Mouse (Mus musculus): ENCODE measurements at regions not wholly inside any gene's neighbourhood (a gene's known extent, or its start where the extent isn't known, plus 50 kb on each side); places are given as distances from the start of the nearest gene placed in this dataset.
A peak's percentile ranks its signal among the peaks of the same experiment; 100 is the strongest.

GRCm38 (mm10) chr1:63871831-63872230 lies 102.8 kb upstream of the 4933402D24Rik start:
- no peak overlapping the region for H3K4me3 ChIP-seq (ENCODE audit: low read depth, low read length)
- no peak for TF ChIP-seq CTCF (IDR thresholded peaks at IDR 0.05; ENCODE audit: low read depth)
- H3K9me3 ChIP-seq (ENCODE audit: low read depth, low read length): no peaks in the 10 kb centered on the region
- H3K27ac ChIP-seq (ENCODE audit: low read depth): no peak overlapping the region
- 0 out of 2 replicates have a peak, but pooled peaks cover 8% of the 10 kb centered on the region for H3K4me1 ChIP-seq (ENCODE audit: insufficient read depth)
- ATAC-seq (ENCODE audit: insufficient read depth): no peak
- H3K9ac ChIP-seq: no peak overlapping the region
- WGBS: 66% methylated on average over 6 of the region's 6 CpGs
- H3K27me3 ChIP-seq (ENCODE audit: insufficient read depth, low read length): no peaks in the 10 kb centered on the region
- peak; percentile 30 for DNase-seq
- no peaks in the 10 kb centered on the region for H3K36me3 ChIP-seq (ENCODE audit: insufficient read depth)
- H3K4me2 ChIP-seq: no peak overlapping the region

GRCm38 (mm10) chr1:63869342-63869741 lies 100.3 kb upstream of the 4933402D24Rik start:
- no peak for ATAC-seq (ENCODE audit: insufficient read depth)

GRCm38 (mm10) chr1:63857933-63858649 lies 89.0 kb upstream of the 4933402D24Rik start:
- Histone ChIP-seq H3K36me3 (ENCODE audit: insufficient read depth) (no peaks in the 10 kb centered on the region), H3K4me2 (no peak overlapping the region), H3K9ac (no peak overlapping the region), H3K27ac (ENCODE audit: low read depth) (no peak overlapping the region), H3K9me3 (ENCODE audit: low read depth, low read length) (no peaks in the 10 kb centered on the region), H3K4me1 (ENCODE audit: insufficient read depth) (0 out of 2 replicates have a peak, but pooled peaks cover 10% of the 10 kb centered on the region), H3K4me3 (ENCODE audit: low read depth, low read length) (no peak overlapping the region), H3K27me3 (ENCODE audit: insufficient read depth, low read length) (no peaks in the 10 kb centered on the region)
- DNase-seq (peak; percentile 60), ATAC-seq (ENCODE audit: insufficient read depth) (no peak)
- no peak for TF ChIP-seq CTCF (IDR thresholded peaks at IDR 0.05; ENCODE audit: low read depth)
- WGBS: 30% methylated on average over 6 of the region's 6 CpGs

More at GRCm38 (mm10) chr1:63869342-63869741, 100.3 kb upstream of the 4933402D24Rik start:
- Histone ChIP-seq H3K4me2 (no peak overlapping the region), H3K27me3 (ENCODE audit: insufficient read depth, low read length) (no peaks in the 10 kb centered on the region), H3K9ac (no peak overlapping the region), H3K27ac (ENCODE audit: low read depth) (no peak overlapping the region), H3K4me1 (ENCODE audit: insufficient read depth) (no peaks in the 10 kb centered on the region), H3K9me3 (ENCODE audit: low read depth, low read length) (no peaks in the 10 kb centered on the region), H3K36me3 (ENCODE audit: insufficient read depth) (no peaks in the 10 kb centered on the region), H3K4me3 (ENCODE audit: low read depth, low read length) (no peak overlapping the region)
- no peak for TF ChIP-seq CTCF (IDR thresholded peaks at IDR 0.05; ENCODE audit: low read depth)
- WGBS: 74% methylated on average over 2 of the region's 2 CpGs
- no peak for DNase-seq

- H3K4me1 ChIP-seq (ENCODE audit: insufficient read depth): 0 out of 2 replicates have a peak, but pooled peaks cover 10% of the 10 kb centered on the region
- no peak overlapping the region for H3K9ac ChIP-seq
- TF ChIP-seq CTCF (IDR thresholded peaks at IDR 0.05; ENCODE audit: low read depth): no peak
- DNase-seq: no peak
- WGBS: 29% methylated on average over 5 of the region's 5 CpGs
- H3K27me3 ChIP-seq (ENCODE audit: insufficient read depth, low read length): no peaks in the 10 kb centered on the region
- no peak overlapping the region for H3K27ac ChIP-seq (ENCODE audit: low read depth)
- H3K9me3 ChIP-seq (ENCODE audit: low read depth, low read length): no peaks in the 10 kb centered on the region
- no peak overlapping the region for H3K4me3 ChIP-seq (ENCODE audit: low read depth, low read length)
- H3K36me3 ChIP-seq (ENCODE audit: insufficient read depth): no peaks in the 10 kb centered on the region
- H3K4me2 ChIP-seq: no peak overlapping the region
- ATAC-seq (ENCODE audit: insufficient read depth): no peak
Observed at GRCm38 (mm10) chr1:63857468-63857867, 88.4 kb upstream of the 4933402D24Rik start.

GRCm38 (mm10) chr1:63856366-63856765 lies 87.3 kb upstream of the 4933402D24Rik start:
- Histone ChIP-seq H3K9ac (no peak overlapping the region), H3K4me3 (ENCODE audit: low read depth, low read length) (no peak overlapping the region), H3K36me3 (ENCODE audit: insufficient read depth) (no peaks in the 10 kb centered on the region), H3K27ac (ENCODE audit: low read depth) (no peak overlapping the region), H3K9me3 (ENCODE audit: low read depth, low read length) (no peaks in the 10 kb centered on the region), H3K4me1 (ENCODE audit: insufficient read depth) (0 out of 2 replicates have a peak, but pooled peaks cover 10% of the 10 kb centered on the region), H3K4me2 (no peak overlapping the region), H3K27me3 (ENCODE audit: insufficient read depth, low read length) (no peaks in the 10 kb centered on the region)
- 82% methylated on average over 2 of the region's 2 CpGs for WGBS
- ATAC-seq (ENCODE audit: insufficient read depth) (no peak), DNase-seq (no peak)
- TF ChIP-seq CTCF (IDR thresholded peaks at IDR 0.05; ENCODE audit: low read depth): no peak

GRCm38 (mm10) chr1:63854794-63855193 lies 85.7 kb upstream of the 4933402D24Rik start:
- Histone ChIP-seq H3K4me3 (ENCODE audit: low read depth, low read length) (no peak overlapping the region), H3K9ac (no peak overlapping the region), H3K4me1 (ENCODE audit: insufficient read depth) (0 out of 2 replicates have a peak, but pooled peaks cover 10% of the 10 kb centered on the region), H3K27ac (ENCODE audit: low read depth) (no peak overlapping the region), H3K4me2 (no peak overlapping the region), H3K9me3 (ENCODE audit: low read depth, low read length) (no peaks in the 10 kb centered on the region), H3K36me3 (ENCODE audit: insufficient read depth) (no peaks in the 10 kb centered on the region), H3K27me3 (ENCODE audit: insufficient read depth, low read length) (no peaks in the 10 kb centered on the region)
- whole genome bisulfite sequencing: 56% methylated on average over 3 of the region's 3 CpGs
- ATAC-seq (ENCODE audit: insufficient read depth) (no peak), DNase-seq (peak; percentile 15)
- TF ChIP-seq CTCF (IDR thresholded peaks at IDR 0.05; ENCODE audit: low read depth): peak; percentile 54

GRCm38 (mm10) chr1:63851476-63852094 lies 82.5 kb upstream of the 4933402D24Rik start:
- Histone ChIP-seq H3K4me1 (ENCODE audit: insufficient read depth) (no peaks in the 10 kb centered on the region), H3K4me2 (no peak overlapping the region), H3K9ac (no peak overlapping the region), H3K36me3 (ENCODE audit: insufficient read depth) (no peaks in the 10 kb centered on the region), H3K27ac (ENCODE audit: low read depth) (no peak overlapping the region), H3K27me3 (ENCODE audit: insufficient read depth, low read length) (no peaks in the 10 kb centered on the region), H3K9me3 (ENCODE audit: low read depth, low read length) (no peaks in the 10 kb centered on the region), H3K4me3 (ENCODE audit: low read depth, low read length) (no peak overlapping the region)
- ATAC-seq (ENCODE audit: insufficient read depth) (no peak), DNase-seq (peak; percentile 64)
- 43% methylated on average over 4 of the region's 4 CpGs for WGBS
- TF ChIP-seq CTCF (IDR thresholded peaks at IDR 0.05; ENCODE audit: low read depth): no peak

All from lung, embryonic 14.5 days (tissue).